Mouse (Mus musculus) ES-E14 (cell line): ENCODE results near the gene Gm10188. TPM values are rescaled to one million over a fixed set of nuclear protein-coding genes. Genes with fewer than 3 reads are reported as not detected.

Experiments used
- DNase-seq: peaks from one replicate; pipeline ENCODE4 v3.0.0-alpha.2; 2013; ENCODE audit warnings: low read depth, low spot score
- H3K27ac ChIP-seq: 2 replicates; pipeline ENCODE4 v1.5.1; 2012; ENCODE audit warnings: low read depth, mild to moderate bottlenecking, low read length, moderate library complexity, mixed read lengths; ENCODE audit not compliant: poor library complexity, insufficient read depth, severe bottlenecking
- H3K36me3 ChIP-seq: 2 replicates; pipeline ENCODE4 v1.6.1; 2012; ENCODE audit warnings: mild to moderate bottlenecking, low read length, moderate library complexity, mixed read lengths; ENCODE audit not compliant: control insufficient read depth, poor library complexity, insufficient read depth, severe bottlenecking
- H3K4me1 ChIP-seq, 2 experiments: fragments of 150-350 bp in 1 of 2; sonication (generic) in 1 of 2; 2 replicates each; pipeline ENCODE4 v1.6.1; 2012; ENCODE audit warnings: low read length in 2 of 2, mild to moderate bottlenecking in 1 of 2, mixed read lengths in 1 of 2; ENCODE audit not compliant: control insufficient read depth in 2 of 2, insufficient read depth in 2 of 2, poor library complexity in 1 of 2
- H3K4me3 ChIP-seq, 2 experiments: fragments of 150-350 bp in 1 of 2; sonication (generic) in 1 of 2; 2 replicates each; pipeline ENCODE4 v1.5.1; 2012; ENCODE audit warnings: low read length in 2 of 2, low read depth in 1 of 2, mild to moderate bottlenecking in 1 of 2, mixed read lengths in 1 of 2; ENCODE audit not compliant: insufficient read depth in 1 of 2, poor library complexity in 1 of 2, severe bottlenecking in 1 of 2
- H3K9ac ChIP-seq: 2 replicates; pipeline ENCODE4 v1.6.1; 2012; ENCODE audit warnings: low read depth, mild to moderate bottlenecking, low read length, mixed read lengths; ENCODE audit not compliant: poor library complexity, insufficient read depth, severe bottlenecking
- H3K9me3 ChIP-seq: fragments of 150-350 bp; sonication (generic); 2 replicates; pipeline ENCODE4 v1.6.1; 2012; ENCODE audit warnings: low read depth, mild to moderate bottlenecking, low read length; ENCODE audit not compliant: control insufficient read depth, insufficient read depth
- CHD2 ChIP-seq: IDR thresholded peaks from 2 replicates; pipeline ENCODE4 v1.6.1; 2014; ENCODE audit warnings: mild to moderate bottlenecking, low read depth, low read length, inconsistent platforms
- HCFC1 ChIP-seq: IDR thresholded peaks from 2 replicates; pipeline ENCODE4 v1.6.1; 2012; ENCODE audit warnings: low read length, inconsistent platforms, borderline replicate concordance; ENCODE audit not compliant: insufficient read depth
- MAFK ChIP-seq: IDR thresholded peaks from 2 replicates; pipeline ENCODE4 v1.6.1; 2014; ENCODE audit warnings: mild to moderate bottlenecking, low read depth, low read length, inconsistent platforms; ENCODE audit not compliant: insufficient read depth
- ZC3H11A ChIP-seq: IDR thresholded peaks from 2 replicates; pipeline ENCODE4 v1.6.1; 2012; ENCODE audit warnings: low read depth, mild to moderate bottlenecking, inconsistent platforms, low read length, borderline replicate concordance
- ZNF384 ChIP-seq: IDR thresholded peaks from 2 replicates; pipeline ENCODE4 v1.6.1; 2012; ENCODE audit warnings: low read depth, low read length, inconsistent platforms
- in situ Hi-C, 2 experiments: fragments of 600-800 bp; cut with MboI; formaldehyde crosslinking; loops; one replicate each; pipeline ENCODE4 v1.15.1; 2025; ENCODE audit warnings: low sequenced_read_pairs in 2 of 2, inconsistent platforms in 1 of 2; ENCODE audit not compliant: unreplicated experiment in 2 of 2
- total RNA-seq: library from RNA; depleted of rRNA; stranded (reverse); fragments of 300-350 nt; gene quantifications from 2 replicates; pipeline ENCODE4 v1.2.3, GENCODE M21; 2012

Gm10188 gene
- total RNA-seq, 1 experiment: not detected

GRCm38 (mm10) chr1:132237585-132238159 is 8.1 kb upstream of the Gm10188 start:
- no peaks in the 10 kb centered on the region for H3K36me3 ChIP-seq
- TF ChIP-seq MAFK (no peak), HCFC1 (no peak), ZC3H11A (0 out of 2 replicates have a peak, but pooled peaks have one; percentile 52), ZNF384 (peak; percentile 51; the same call in 1 of the 2 replicates)
- H3K27ac ChIP-seq: no peak overlapping the region; the same call in 1 of the 2 replicates
- DNase-seq: peak; percentile 85
- no peaks in the 10 kb centered on the region for H3K9me3 ChIP-seq
- H3K4me1 ChIP-seq: peaks cover 0 to 10% of the 10 kb centered on the region in 2 experiments; a peak in 1 of 4 replicates
- H3K4me3 ChIP-seq: no peak overlapping the region
- in situ Hi-C loops: loop anchor here in 1 of 2 experiments (10.0 kb wide), 1 partner anchor 73 kb away; no protein-coding TSS in a partner anchor
- H3K9ac ChIP-seq: no peak overlapping the region

DNA sequence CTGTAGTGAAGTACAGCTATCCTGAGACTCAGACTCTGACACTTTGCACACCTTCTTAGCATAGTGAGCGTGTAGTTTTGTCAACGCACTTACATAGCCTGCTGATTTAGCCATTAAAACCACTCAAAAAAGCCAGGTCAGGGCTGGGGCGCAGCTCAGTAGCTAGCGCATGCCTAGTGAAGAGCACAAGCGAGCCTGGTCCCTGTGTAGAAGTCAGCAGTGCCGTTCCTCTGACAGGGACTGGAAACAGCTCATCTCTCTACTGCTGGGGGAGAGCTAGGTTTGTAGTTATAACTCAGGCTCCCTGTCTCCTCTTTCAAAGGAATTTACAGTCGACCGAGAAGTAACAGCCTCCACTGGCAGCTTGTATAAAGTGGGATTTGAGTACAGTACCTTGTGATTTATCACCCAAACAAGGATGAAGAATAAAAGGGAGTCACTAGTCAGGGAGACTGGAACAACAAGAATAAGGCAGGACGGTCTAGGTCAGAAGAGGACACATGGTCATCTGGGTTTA is 5.2 kb upstream of the Gm10188 start:
- in situ Hi-C loops: loop anchor here in 1 of 2 experiments (10.0 kb wide), 1 partner anchor 70 kb away; no protein-coding TSS in a partner anchor
- TF ChIP-seq MAFK (no peak), HCFC1 (no peak), ZNF384 (no peak), CHD2 (no peak), ZC3H11A (no peak)

GRCm38 (mm10) chr1:132233566-132233965 is 4.0 kb upstream of the Gm10188 start:
- TF ChIP-seq CHD2 (no peak), ZC3H11A (no peak), MAFK (no peak), HCFC1 (no peak), ZNF384 (no peak)
- Histone ChIP-seq H3K27ac (no peak overlapping the region), H3K36me3 (no peaks in the 10 kb centered on the region), H3K9ac (no peak overlapping the region), H3K4me1 (peaks cover 0 to 10% of the 10 kb centered on the region in 2 experiments; a peak in 1 of 4 replicates), H3K9me3 (no peaks in the 10 kb centered on the region), H3K4me3 (no peak overlapping the region)
- in situ Hi-C loops: loop anchor here in 1 of 2 experiments (10.0 kb wide), 1 partner anchor 69 kb away; no protein-coding TSS in a partner anchor
- peak; percentile 89 for DNase-seq

More for the DNA sequence above, 5.2 kb upstream of the Gm10188 start:
- Histone ChIP-seq H3K36me3 (no peaks in the 10 kb centered on the region), H3K9ac (no peak overlapping the region), H3K4me3 (no peak overlapping the region), H3K4me1 (peaks cover 0 to 16% of the 10 kb centered on the region in 2 experiments; a peak in 1 of 4 replicates), H3K9me3 (no peaks in the 10 kb centered on the region), H3K27ac (no peak overlapping the region)
- DNase-seq: no peak

GRCm38 (mm10) chr1:132231470-132232274 is 2.1 kb upstream of the Gm10188 start:
- H3K36me3 ChIP-seq: no peaks in the 10 kb centered on the region
- in situ Hi-C loops: loop anchor here in 1 of 2 experiments (10.0 kb wide), 1 partner anchor 67 kb away; no protein-coding TSS in a partner anchor
- peaks cover 0 to 8% of the 10 kb centered on the region in 2 experiments; a peak in 1 of 4 replicates for H3K4me1 ChIP-seq
- no peak overlapping the region for H3K4me3 ChIP-seq
- no peak overlapping the region for H3K9ac ChIP-seq
- TF ChIP-seq HCFC1: no peak
- TF ChIP-seq ZC3H11A: no peak
- no peak for TF ChIP-seq CHD2
- TF ChIP-seq MAFK: no peak
- TF ChIP-seq ZNF384: no peak
- H3K27ac ChIP-seq: no peak overlapping the region
- no peaks in the 10 kb centered on the region for H3K9me3 ChIP-seq
- DNase-seq: no peak
